In the genomic region with DNA sequence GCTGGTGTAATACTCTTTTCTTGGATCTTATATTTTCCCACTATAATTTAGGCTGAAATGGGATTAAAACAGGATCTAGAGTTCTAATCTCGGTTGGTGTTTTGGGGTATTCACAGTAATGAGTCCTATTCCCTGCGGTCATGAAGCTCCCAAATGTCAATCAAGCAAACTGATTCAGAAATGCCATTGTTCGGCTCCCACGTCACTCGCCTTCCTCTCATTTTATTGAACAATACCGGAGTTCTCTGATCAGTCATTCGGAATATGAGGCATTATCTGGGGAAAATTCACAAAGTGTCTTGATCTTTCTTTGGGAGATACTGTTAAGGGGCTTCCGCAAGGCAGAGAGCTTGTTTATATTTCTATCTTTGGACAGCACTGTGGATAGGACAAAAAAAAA, we compare ENCODE assay signal across 12 mouse cellular contexts. TPM values are rescaled to one million over a fixed set of nuclear protein-coding genes. Genes with fewer than 3 reads are reported as not detected.
A peak's percentile ranks its signal among the peaks of the same experiment; 100 is the strongest.
DNase-seq lines count a peak whose midpoint lies in the region; ATAC-seq and TF ChIP-seq lines count a peak whose summit lies in the region.
"Had no signal": no experiment of that assay in that cellular context is flagged by ENCODE, and none has a peak within 500 bp of the region (broad histone marks: within the 10 kb centered on the region; RNA-seq: fewer than 3 reads in every experiment).

No protein-coding gene starts in this region.

- peak overlapping the region; percentile 37; the same call in 1 of the 2 replicates for H3K4me3 ChIP-seq in forebrain, embryonic 14.5 days (ENCODE audit: low read depth, low read length)
- no peak overlapping the region for H3K4me3 ChIP-seq in limb, embryonic 14.5 days (replicated peaks; ENCODE audit: low read length)

- H3K27ac ChIP-seq in forebrain, embryonic 14.5 days (ENCODE audit: low read depth, low read length) = no peak overlapping the region
- no peak overlapping the region for H3K27ac ChIP-seq in limb, embryonic 14.5 days (replicated peaks; ENCODE audit: low read depth, low read length)
- H3K27ac ChIP-seq: macrophage had no signal

- WGBS in forebrain, embryonic 14.5 days = 9% methylated on average over 8 of the region's 8 CpGs
- WGBS in limb, embryonic 14.5 days = 71% methylated on average over 8 of the region's 8 CpGs

- peaks cover 52% of the 10 kb centered on the region for H3K4me1 ChIP-seq in forebrain, embryonic 14.5 days (ENCODE audit: control insufficient read depth, insufficient read depth, low read length)
- H3K4me1 ChIP-seq in limb, embryonic 14.5 days (ENCODE audit: control insufficient read depth, insufficient read depth, low read length) = peaks cover 27% of the 10 kb centered on the region

- H3K27me3 ChIP-seq in forebrain, embryonic 14.5 days (replicated peaks; ENCODE audit: control insufficient read depth, insufficient read depth, low read length) = no peaks in the 10 kb centered on the region
- H3K27me3 ChIP-seq in limb, embryonic 14.5 days (ENCODE audit: control insufficient read depth, insufficient read depth, low read length) = no peaks in the 10 kb centered on the region

- no peak for TF ChIP-seq POLR2A in limb, embryonic 14.5 days (IDR thresholded peaks at IDR 0.05; ENCODE audit: borderline replicate concordance, extremely low read depth, insufficient read depth, insufficient read length)

- peak overlapping the region; percentile 87; the same call in 1 of the 2 replicates for H3K9ac ChIP-seq in forebrain, embryonic 14.5 days (ENCODE audit: low read length)
- H3K9ac ChIP-seq in limb, embryonic 14.5 days (ENCODE audit: low read depth, low read length, severe bottlenecking) = no peak overlapping the region

- DNase-seq in kidney, adult 18-20 months = peak; percentile 29
- no peak for DNase-seq in kidney, adult 11 months
- peak; percentile 87 for DNase-seq in embryo, embryonic 10.5 days (ENCODE audit: low spot score)
- DNase-seq in forebrain, embryonic 14.5 days (ENCODE audit: low spot score) = peak; percentile 84
- DNase-seq in limb, embryonic 14.5 days (ENCODE audit: low spot score) = no peak
- no peak for DNase-seq in frontal cortex, postnatal 14 days (ENCODE audit: low spot score in 2 of 2)
- DNase-seq in gastrocnemius, postnatal 10 days = no peak
- DNase-seq: cerebellum, adult 8-10 months had no signal

- H3K36me3 ChIP-seq in forebrain, embryonic 14.5 days (ENCODE audit: control insufficient read depth, insufficient read depth, low read length) = no peaks in the 10 kb centered on the region
- no peaks in the 10 kb centered on the region for H3K36me3 ChIP-seq in limb, embryonic 14.5 days (ENCODE audit: control insufficient read depth, insufficient read depth, low read length)

- H3K9me3 ChIP-seq in forebrain, embryonic 14.5 days (replicated peaks; ENCODE audit: control insufficient read depth, low read length) = no peaks in the 10 kb centered on the region
- no peaks in the 10 kb centered on the region for H3K9me3 ChIP-seq in limb, embryonic 14.5 days (ENCODE audit: control insufficient read depth, low read length)

- H3K4me2 ChIP-seq in forebrain, embryonic 14.5 days (ENCODE audit: low read length) = peak overlapping the region; percentile 99
- H3K4me2 ChIP-seq in limb, embryonic 14.5 days (replicated peaks; ENCODE audit: low read depth, low read length, severe bottlenecking) = 0 out of 2 replicates have a peak overlapping the region, but pooled peaks have one; percentile 97

- no peak for ATAC-seq in forebrain, embryonic 14.5 days
- no peak for ATAC-seq in limb, embryonic 14.5 days (ENCODE audit: low FRiP score, low read depth)
- ATAC-seq in inflammation-experienced regulatory T-cells, adult 6 months = no peak
- ATAC-seq: activated CD4-positive, CD25-positive, alpha-beta regulatory T cell, adult 4 months had no signal

RNA-seq across cellular contexts. Expression of a gene that starts 7.0 kb away (rescaled TPM):
- 9.9 and 11.7 TPM in 2 replicates for polyA plus RNA-seq in forebrain, embryonic 14.5 days (2014; fragmentation: Nextera tagmentation; extraction: Ambion mirVana)
- 8.8 and 10.8 TPM in 2 replicates for polyA plus RNA-seq in limb, embryonic 14.5 days (2012; rRNA removed)
- 13.0 and 14.2 TPM in 2 replicates for polyA plus RNA-seq in limb, embryonic 14.5 days (2014; fragmentation: Nextera tagmentation; extraction: Ambion mirVana)
- total RNA-seq in gastrocnemius, postnatal 10 days (2021) = 1 to 10 TPM; 2.2 to 2.7 TPM
- polyA plus RNA-seq in inflammation-experienced regulatory T-cells, adult 6 months (2017; shearing (Covaris generic)) = 1 to 10 TPM in 2 of 3 experiments, under 1 TPM in 1; 0.17 to 4.6 (median 2.0) TPM

RNA-seq across cellular contexts. Expression of a gene that starts 18.3 kb away (rescaled TPM):
- polyA plus RNA-seq in forebrain, embryonic 14.5 days (2014; fragmentation: Nextera tagmentation; extraction: Ambion mirVana) = 10.8 and 13.2 TPM in 2 replicates
- 18.7 and 19.0 TPM in 2 replicates for polyA plus RNA-seq in limb, embryonic 14.5 days (2012; rRNA removed)
- polyA plus RNA-seq in limb, embryonic 14.5 days (2014; fragmentation: Nextera tagmentation; extraction: Ambion mirVana) = 7.9 and 8.2 TPM in 2 replicates
- 1 to 10 TPM; 2.0 to 2.1 TPM for total RNA-seq in gastrocnemius, postnatal 10 days (2021)
- 1 to 10 TPM in 1 of 3 experiments, under 1 TPM in 2; 0.37 to 1.0 (median 0.83) TPM for polyA plus RNA-seq in inflammation-experienced regulatory T-cells, adult 6 months (2017; shearing (Covaris generic))
- polyA plus RNA-seq: macrophage had no signal

RNA-seq across cellular contexts. Expression of a gene that starts 24.5 kb away (rescaled TPM):
- 38.7 and 43.5 TPM in 2 replicates for polyA plus RNA-seq in forebrain, embryonic 14.5 days (2014; fragmentation: Nextera tagmentation; extraction: Ambion mirVana)
- 52.7 and 59.4 TPM in 2 replicates for polyA plus RNA-seq in limb, embryonic 14.5 days (2012; rRNA removed)
- 33.4 and 38.0 TPM in 2 replicates for polyA plus RNA-seq in limb, embryonic 14.5 days (2014; fragmentation: Nextera tagmentation; extraction: Ambion mirVana)
- 10 to 100 TPM; 21.7 to 33.1 TPM for total RNA-seq in gastrocnemius, postnatal 10 days (2021)
- polyA plus RNA-seq in inflammation-experienced regulatory T-cells, adult 6 months (2017; shearing (Covaris generic)) = 10 to 100 TPM; 26.7 to 44.6 (median 37.8) TPM

RNA-seq across cellular contexts. Expression of a gene that starts 33.8 kb away (rescaled TPM):
- polyA plus RNA-seq in forebrain, embryonic 14.5 days (2014; fragmentation: Nextera tagmentation; extraction: Ambion mirVana) = not detected in 2 replicates
- polyA plus RNA-seq in limb, embryonic 14.5 days (2012; rRNA removed) = not detected in 2 replicates
- not detected in 2 replicates for polyA plus RNA-seq in limb, embryonic 14.5 days (2014; fragmentation: Nextera tagmentation; extraction: Ambion mirVana)
- total RNA-seq in gastrocnemius, postnatal 10 days (2021) = not detected
- not detected for polyA plus RNA-seq in inflammation-experienced regulatory T-cells, adult 6 months (2017; shearing (Covaris generic))
- total RNA-seq: left cerebral cortex, adult 2 months had no signal
- polyA plus RNA-seq: activated CD4-positive, CD25-positive, alpha-beta regulatory T cell, adult 4 months; macrophage had no signal

Comparison
In these comparisons a context has a peak if more than half of its experiments do, and no peak if none do; other contexts are left out.
1. DNase-seq: peak in kidney, adult 18-20 months (single experiment), embryo, embryonic 10.5 days (single experiment) and forebrain, embryonic 14.5 days (single experiment); none in kidney, adult 11 months (single experiment), limb, embryonic 14.5 days (single experiment), frontal cortex, postnatal 14 days (0 of 2) and gastrocnemius, postnatal 10 days (single experiment).